Mouse (Mus musculus): ENCODE measurements around the gene St6gal1. TPM values are rescaled to one million over a fixed set of nuclear protein-coding genes. Genes with fewer than 3 reads are reported as not detected.

St6gal1 gene
- polyA plus RNA-seq, 1 experiment from 2014 or later, result 21.9 TPM

GRCm38 (mm10) chr16:23379536-23380230 is 155.1 kb downstream of the St6gal1 start:
- Histone ChIP-seq H3K4me1 (replicated peaks) (no peaks in the 10 kb centered on the region), H3K36me3 (no peaks in the 10 kb centered on the region), H3K9ac (no peak overlapping the region), H3K27me3 (replicated peaks) (no peaks in the 10 kb centered on the region), H3K4me3 (no peak overlapping the region), H3K27ac (ENCODE audit: poor library complexity, severe bottlenecking) (no peak overlapping the region), H3K4me2 (no peak overlapping the region), H3K9me3 (replicated peaks) (peaks cover 4% of the 10 kb centered on the region)
- WGBS, result 74% methylated on average over 3 of the region's 3 CpGs
- ATAC-seq (ENCODE audit: insufficient number of reproducible peaks, low FRiP score), result no peak

DNA sequence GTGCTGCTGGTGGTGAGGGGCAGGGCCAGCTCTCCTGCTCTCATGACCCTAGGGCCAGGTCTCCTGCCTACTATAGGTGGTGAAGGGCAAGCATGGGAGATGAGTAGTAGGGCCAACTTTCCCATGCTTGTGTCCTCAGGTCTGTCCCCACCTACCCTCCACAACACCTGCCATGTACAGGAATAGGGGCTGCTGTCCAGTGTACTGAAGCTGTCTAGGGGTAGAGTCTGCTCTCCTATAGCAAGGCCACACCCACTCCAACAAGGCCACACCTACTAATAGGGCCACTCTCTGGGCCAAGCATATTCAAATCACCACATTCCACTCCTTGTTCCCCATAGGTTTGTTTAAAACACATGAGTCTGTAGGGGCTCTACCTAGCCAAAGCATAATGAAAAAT is 159.8 kb downstream of the St6gal1 start:
- H3K4me3 ChIP-seq, result no peak overlapping the region
- H3K9ac ChIP-seq, result no peak overlapping the region
- H3K9me3 ChIP-seq (replicated peaks), result peaks cover 9% of the 10 kb centered on the region
- no peaks in the 10 kb centered on the region for H3K4me1 ChIP-seq (replicated peaks)
- ATAC-seq (ENCODE audit: insufficient number of reproducible peaks, low FRiP score), result no peak
- H3K36me3 ChIP-seq, result no peaks in the 10 kb centered on the region
- H3K27ac ChIP-seq (ENCODE audit: poor library complexity, severe bottlenecking), result no peak overlapping the region
- no peak overlapping the region for H3K4me2 ChIP-seq
- H3K27me3 ChIP-seq (replicated peaks), result no peaks in the 10 kb centered on the region

GRCm38 (mm10) chr16:23397931-23398330 is 173.4 kb downstream of the St6gal1 start:
- peaks cover 7% of the 10 kb centered on the region for H3K4me1 ChIP-seq (replicated peaks)
- no peak overlapping the region for H3K27ac ChIP-seq (ENCODE audit: poor library complexity, severe bottlenecking)
- no peaks in the 10 kb centered on the region for H3K9me3 ChIP-seq (replicated peaks)
- H3K4me2 ChIP-seq, result no peak overlapping the region
- ATAC-seq (ENCODE audit: insufficient number of reproducible peaks, low FRiP score), result no peak
- H3K36me3 ChIP-seq, result no peaks in the 10 kb centered on the region
- no peak overlapping the region for H3K9ac ChIP-seq
- no peak overlapping the region for H3K4me3 ChIP-seq
- H3K27me3 ChIP-seq (replicated peaks), result no peaks in the 10 kb centered on the region
- 83% methylated on average over 5 of the region's 5 CpGs for WGBS

DNA sequence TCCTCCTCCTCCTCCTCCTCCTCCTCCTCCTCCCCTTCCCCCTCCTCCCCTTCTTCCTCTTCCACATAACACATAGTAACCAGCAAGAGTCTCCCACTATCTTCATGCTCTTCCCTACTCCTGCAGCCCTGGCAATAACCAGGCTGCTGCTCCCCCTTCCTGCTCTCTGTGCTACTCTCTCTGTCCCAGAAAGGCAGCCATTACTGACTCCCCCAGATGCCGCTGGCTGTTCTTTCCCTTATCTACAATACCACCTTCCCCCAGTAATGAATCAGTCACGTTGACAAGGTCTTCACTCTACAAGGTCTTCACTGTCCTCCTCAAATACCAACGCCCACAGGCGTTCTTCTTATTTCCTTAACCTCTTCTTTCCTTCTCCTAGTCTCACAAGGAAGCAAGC is 176.9 kb downstream of the St6gal1 start:
- 0 out of 2 replicates have a peak, but pooled peaks have one; percentile 29 for ATAC-seq (ENCODE audit: insufficient number of reproducible peaks, low FRiP score)
- no peak overlapping the region for H3K4me3 ChIP-seq
- no peaks in the 10 kb centered on the region for H3K9me3 ChIP-seq (replicated peaks)
- peaks cover 12% of the 10 kb centered on the region for H3K4me1 ChIP-seq (replicated peaks)
- no peaks in the 10 kb centered on the region for H3K27me3 ChIP-seq (replicated peaks)
- no peak overlapping the region for H3K27ac ChIP-seq (ENCODE audit: poor library complexity, severe bottlenecking)
- no peaks in the 10 kb centered on the region for H3K36me3 ChIP-seq
- H3K9ac ChIP-seq, result no peak overlapping the region
- WGBS, result 23% methylated on average over 4 of the region's 4 CpGs
- no peak overlapping the region for H3K4me2 ChIP-seq

DNA sequence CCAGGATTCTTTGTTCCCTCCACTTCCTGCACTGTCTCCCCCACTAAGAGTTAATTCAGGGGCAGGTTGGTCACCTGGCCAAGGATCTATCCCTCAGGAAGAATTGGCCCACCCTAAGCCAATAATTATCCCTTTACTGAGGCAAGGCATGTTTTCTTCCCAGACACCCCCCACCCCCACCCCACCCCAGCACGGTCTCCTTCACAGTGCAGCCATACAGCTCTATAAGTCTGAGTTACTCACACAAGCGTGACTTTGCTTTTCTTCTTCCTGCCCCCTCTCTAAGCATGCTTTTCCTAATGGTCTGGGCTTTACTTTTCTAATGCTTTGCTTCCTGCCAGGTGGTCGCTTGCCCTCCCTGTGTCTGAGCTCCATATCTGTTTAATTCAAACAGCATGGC is 177.4 kb downstream of the St6gal1 start:
- no peak overlapping the region for H3K27ac ChIP-seq (ENCODE audit: poor library complexity, severe bottlenecking)
- no peaks in the 10 kb centered on the region for H3K36me3 ChIP-seq
- no peak for ATAC-seq (ENCODE audit: insufficient number of reproducible peaks, low FRiP score)
- peaks cover 12% of the 10 kb centered on the region for H3K4me1 ChIP-seq (replicated peaks)
- H3K9ac ChIP-seq, result no peak overlapping the region
- 68% methylated on average over 3 of the region's 3 CpGs for WGBS
- H3K4me3 ChIP-seq, result no peak overlapping the region
- no peaks in the 10 kb centered on the region for H3K9me3 ChIP-seq (replicated peaks)
- H3K4me2 ChIP-seq, result no peak overlapping the region
- H3K27me3 ChIP-seq (replicated peaks), result no peaks in the 10 kb centered on the region

- ATAC-seq (ENCODE audit: insufficient number of reproducible peaks, low FRiP score), result peak; percentile 51; the same call in 1 of the 2 replicates
- no peaks in the 10 kb centered on the region for H3K36me3 ChIP-seq
- peaks cover 12% of the 10 kb centered on the region for H3K4me1 ChIP-seq (replicated peaks)
- WGBS, result 28% methylated on average over 8 of the region's 8 CpGs
- no peaks in the 10 kb centered on the region for H3K9me3 ChIP-seq (replicated peaks)
- no peak overlapping the region for H3K27ac ChIP-seq (ENCODE audit: poor library complexity, severe bottlenecking)
- no peak overlapping the region for H3K9ac ChIP-seq
- no peaks in the 10 kb centered on the region for H3K27me3 ChIP-seq (replicated peaks)
- no peak overlapping the region for H3K4me2 ChIP-seq
- H3K4me3 ChIP-seq, result no peak overlapping the region
Measured at GRCm38 (mm10) chr16:23403008-23403755, 178.6 kb downstream of the St6gal1 start.

Other genes starting within 250 kb of the St6gal1 start
- gene Kng2, start 195.3 kb upstream of the St6gal1 start, polyA plus RNA-seq (2016; fragmentation: Nextera tagmentation; extraction: Ambion mirVana), result 0.34 and 0.42 TPM in 2 replicates
- 0.83 and 1.6 TPM in 2 replicates for gene Kng1, start 166.9 kb upstream of the St6gal1 start, polyA plus RNA-seq (2016; fragmentation: Nextera tagmentation; extraction: Ambion mirVana)
- 195 and 209 TPM in 2 replicates for gene Eif4a2, start 117.3 kb upstream of the St6gal1 start, polyA plus RNA-seq (2016; fragmentation: Nextera tagmentation; extraction: Ambion mirVana)
- 95.0 and 106 TPM in 2 replicates for gene Rfc4, start 97.0 kb upstream of the St6gal1 start, polyA plus RNA-seq (2016; fragmentation: Nextera tagmentation; extraction: Ambion mirVana)
- 0.18 TPM in 1 of 2 replicates, not detected in the other for gene Adipoq, start 78.2 kb upstream of the St6gal1 start, polyA plus RNA-seq (2016; fragmentation: Nextera tagmentation; extraction: Ambion mirVana)
- not detected in 2 replicates for gene Rtp1, start 204.4 kb downstream of the St6gal1 start, polyA plus RNA-seq (2016; fragmentation: Nextera tagmentation; extraction: Ambion mirVana)